Mouse (Mus musculus): Measurements from ENCODE around the gene Doc2g. TPM values are rescaled to one million over a fixed set of nuclear protein-coding genes. Genes with fewer than 3 reads are reported as not detected.
A peak's percentile ranks its signal among the peaks of the same experiment; 100 is the strongest.

Gene Doc2g
- polyA plus RNA-seq, 1 experiment from 2014 or later = 3.8 TPM

- Histone ChIP-seq H3K36me3 (no peaks in the 10 kb centered on the region), H3K4me3 (replicated peaks) (no peak within 1 kb of the TSS), H3K27ac (no peak within 1 kb of the TSS), H3K9me3 (no peaks in the 10 kb centered on the region), H3K27me3 (replicated peaks) (no peaks in the 10 kb centered on the region), H3K4me1 (replicated peaks) (peaks cover 6% of the 10 kb centered on the region; the same call in 1 of the 2 replicates), H3K4me2 (replicated peaks) (0 out of 2 replicates have a peak within 1 kb of the TSS, but pooled peaks have one; percentile 6), H3K9ac (no peak within 1 kb of the TSS)
- WGBS = 67% methylated on average over 5 of the region's 5 CpGs
- no peak for ATAC-seq
Measured at GRCm38 (mm10) chr19:3992416-3992815, 10.7 kb upstream of the Doc2g start, which contains the start of gene Tbx10. Gene Tbx10 (plus strand): TSS chr19:3992752.

DNA sequence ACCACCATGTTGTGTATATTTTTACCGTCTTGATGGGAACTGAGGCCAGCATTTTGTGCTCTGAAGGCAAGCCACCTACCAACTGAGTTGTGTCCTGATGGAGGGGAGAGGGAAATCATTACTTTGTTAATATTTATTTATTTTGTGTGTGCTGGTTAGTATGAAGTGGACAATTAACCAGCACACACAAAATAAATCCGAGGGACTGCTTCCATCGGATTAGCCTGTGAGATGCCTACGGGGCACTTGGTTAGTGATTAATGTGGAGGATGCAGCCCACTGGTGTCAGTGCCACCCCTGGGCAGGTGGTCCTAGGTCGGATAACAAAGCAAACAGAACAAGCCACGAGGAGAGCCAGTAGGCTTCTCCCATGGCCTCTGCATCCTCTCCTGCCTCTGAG, 8.2 kb upstream of the Doc2g start:
- Histone ChIP-seq H3K9ac (no peak overlapping the region), H3K27ac (no peak overlapping the region), H3K4me1 (replicated peaks) (peaks cover 12% of the 10 kb centered on the region), H3K36me3 (no peaks in the 10 kb centered on the region), H3K27me3 (replicated peaks) (no peaks in the 10 kb centered on the region), H3K4me2 (replicated peaks) (no peak overlapping the region), H3K9me3 (no peaks in the 10 kb centered on the region), H3K4me3 (replicated peaks) (no peak overlapping the region)
- 60% methylated on average over 6 of the region's 6 CpGs for WGBS
- ATAC-seq = no peak

- H3K36me3 ChIP-seq = no peaks in the 10 kb centered on the region
- H3K4me2 ChIP-seq (replicated peaks) = no peak overlapping the region
- H3K9me3 ChIP-seq = no peaks in the 10 kb centered on the region
- H3K4me1 ChIP-seq (replicated peaks) = peaks cover 12% of the 10 kb centered on the region
- no peak overlapping the region for H3K4me3 ChIP-seq (replicated peaks)
- no peak overlapping the region for H3K27ac ChIP-seq
- ATAC-seq = no peak
- no peak overlapping the region for H3K9ac ChIP-seq
- H3K27me3 ChIP-seq (replicated peaks) = no peaks in the 10 kb centered on the region
- 69% methylated on average over 3 of the region's 3 CpGs for WGBS
Measured at GRCm38 (mm10) chr19:3995505-3995904, 7.6 kb upstream of the Doc2g start.

DNA sequence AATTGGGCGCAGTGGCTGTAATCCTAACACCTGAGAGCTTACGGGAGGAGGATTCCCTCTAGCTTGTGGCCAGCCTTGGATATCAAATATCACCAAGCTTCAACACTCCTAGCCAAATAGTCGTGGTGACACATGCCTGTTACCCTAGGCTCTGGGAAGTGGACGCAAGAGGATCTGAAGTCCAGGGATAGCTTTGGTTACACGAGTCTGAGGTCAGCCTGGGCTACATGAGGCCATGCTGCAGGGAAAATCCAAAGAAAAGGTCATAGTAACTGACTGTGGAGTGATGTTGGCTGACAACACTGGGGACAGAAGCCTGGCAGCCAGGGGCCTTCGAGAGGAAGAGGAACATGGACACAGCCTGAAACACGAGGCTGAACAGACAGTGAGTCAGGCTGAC, 7.0 kb upstream of the Doc2g start:
- H3K9me3 ChIP-seq = no peaks in the 10 kb centered on the region
- WGBS = 74% methylated on average over 7 of the region's 7 CpGs
- H3K9ac ChIP-seq = no peak overlapping the region
- no peak for ATAC-seq
- H3K36me3 ChIP-seq = no peaks in the 10 kb centered on the region
- no peak overlapping the region for H3K27ac ChIP-seq
- no peak overlapping the region for H3K4me3 ChIP-seq (replicated peaks)
- H3K4me2 ChIP-seq (replicated peaks) = no peak overlapping the region
- H3K4me1 ChIP-seq (replicated peaks) = peaks cover 15% of the 10 kb centered on the region
- no peaks in the 10 kb centered on the region for H3K27me3 ChIP-seq (replicated peaks)

GRCm38 (mm10) chr19:3996747-3997146, 6.4 kb upstream of the Doc2g start:
- Histone ChIP-seq H3K27ac (no peak overlapping the region), H3K36me3 (no peaks in the 10 kb centered on the region), H3K4me3 (replicated peaks) (no peak overlapping the region), H3K9ac (no peak overlapping the region), H3K9me3 (no peaks in the 10 kb centered on the region), H3K27me3 (replicated peaks) (no peaks in the 10 kb centered on the region), H3K4me2 (replicated peaks) (no peak overlapping the region), H3K4me1 (replicated peaks) (peaks cover 22% of the 10 kb centered on the region)
- WGBS = 73% methylated on average over 8 of the region's 8 CpGs
- no peak for ATAC-seq

DNA sequence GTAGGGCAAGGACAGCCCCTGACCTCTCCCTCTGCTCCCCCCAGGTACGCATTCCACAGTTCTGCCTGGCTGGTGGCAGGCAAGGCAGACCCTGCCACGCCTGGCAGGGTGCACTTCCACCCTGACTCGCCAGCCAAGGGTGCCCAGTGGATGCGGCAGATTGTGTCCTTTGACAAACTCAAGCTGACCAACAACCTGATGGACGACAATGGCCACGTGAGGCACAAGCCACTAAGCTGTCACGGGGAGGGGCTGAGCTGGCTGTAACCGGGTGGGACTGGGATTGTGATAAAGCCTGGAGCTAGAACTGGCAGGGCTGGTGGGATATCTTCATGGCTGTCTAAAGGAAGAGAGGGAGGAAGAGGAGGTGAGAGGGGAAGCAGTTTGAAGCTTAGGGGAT, 5.9 kb upstream of the Doc2g start:
- Histone ChIP-seq H3K4me1 (replicated peaks) (peaks cover 26% of the 10 kb centered on the region), H3K4me3 (replicated peaks) (no peak overlapping the region), H3K27ac (no peak overlapping the region), H3K9me3 (no peaks in the 10 kb centered on the region), H3K36me3 (no peaks in the 10 kb centered on the region), H3K9ac (no peak overlapping the region), H3K27me3 (replicated peaks) (no peaks in the 10 kb centered on the region), H3K4me2 (replicated peaks) (no peak overlapping the region)
- WGBS = 54% methylated on average over 8 of the region's 8 CpGs
- no peak for ATAC-seq

GRCm38 (mm10) chr19:3998335-3998734, 4.8 kb upstream of the Doc2g start:
- Histone ChIP-seq H3K4me3 (replicated peaks) (no peak overlapping the region), H3K4me1 (replicated peaks) (peaks cover 26% of the 10 kb centered on the region), H3K9me3 (no peaks in the 10 kb centered on the region), H3K27me3 (replicated peaks) (no peaks in the 10 kb centered on the region), H3K4me2 (replicated peaks) (no peak overlapping the region), H3K9ac (0 out of 2 replicates have a peak overlapping the region, but pooled peaks have one; percentile 5), H3K27ac (no peak overlapping the region), H3K36me3 (no peaks in the 10 kb centered on the region)
- no peak for ATAC-seq
- 82% methylated on average over 8 of the region's 8 CpGs for WGBS

- H3K9ac ChIP-seq = peak overlapping the region; percentile 92; the same call in 1 of the 2 replicates
- 80% methylated on average over 9 of the region's 9 CpGs for WGBS
Measured at GRCm38 (mm10) chr19:3999121-3999730, 3.9 kb upstream of the Doc2g start.

DNA sequence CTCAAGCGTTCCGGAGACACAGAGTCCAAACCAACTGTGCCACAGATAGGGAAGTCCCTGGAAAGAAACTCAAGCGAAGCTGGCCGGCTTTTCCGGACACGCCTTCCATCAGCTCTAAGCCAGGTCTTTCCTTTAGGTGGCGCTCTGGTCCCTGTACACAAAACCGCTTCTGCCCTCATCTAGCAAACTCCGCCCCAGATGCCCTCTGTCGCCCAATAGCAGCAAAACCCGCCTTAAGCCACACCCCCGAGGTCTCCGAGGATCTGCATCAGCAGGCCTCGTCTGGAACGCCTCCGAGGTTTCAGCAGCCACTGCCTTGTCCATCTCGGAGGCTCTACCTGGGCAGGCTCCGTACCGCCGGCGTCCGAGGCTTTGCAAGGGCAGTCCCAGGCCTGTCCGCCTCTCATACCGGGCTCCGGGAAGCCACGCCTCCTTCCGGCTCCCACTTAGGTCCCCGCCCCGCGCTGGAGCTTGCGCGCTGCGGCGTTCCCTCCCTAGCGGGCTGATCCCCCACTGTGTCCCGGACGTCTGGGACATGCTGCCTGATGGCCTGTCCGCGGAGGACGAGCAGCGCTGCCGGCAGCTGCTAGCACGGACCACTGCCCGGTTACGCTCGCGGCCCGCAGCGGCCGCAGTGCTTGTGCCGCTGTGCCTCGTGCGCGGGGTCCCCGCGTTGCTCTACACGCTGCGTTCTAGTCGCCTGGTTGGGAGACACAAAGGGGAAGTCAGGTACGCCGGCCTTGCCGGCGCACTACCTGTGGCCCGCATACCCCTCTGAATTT, 2.8 kb upstream of the Doc2g start, which contains the start of the genes Nudt8 and Gm49405:
Gene Nudt8 (plus strand): TSS at position 462 of the 782 bp plus-strand sequence.
Gene Gm49405 (plus strand): TSS at position 508 of the 782 bp plus-strand sequence.
- H3K9me3 ChIP-seq = no peaks in the 10 kb centered on the region
- under 1% methylated on average over 64 of the region's 64 CpGs for WGBS
- peak within 1 kb of the TSS; percentile 61 for H3K4me3 ChIP-seq (replicated peaks)
- H3K36me3 ChIP-seq = no peaks in the 10 kb centered on the region; the same call in 1 of the 2 replicates
- peak within 1 kb of the TSS; percentile 97 for H3K27ac ChIP-seq
- H3K27me3 ChIP-seq (replicated peaks) = no peaks in the 10 kb centered on the region
- H3K4me2 ChIP-seq (replicated peaks) = peak within 1 kb of the TSS; percentile 79
- peak within 1 kb of the TSS; percentile 92 for H3K9ac ChIP-seq
- ATAC-seq = peak; percentile 95
- peaks cover 26% of the 10 kb centered on the region for H3K4me1 ChIP-seq (replicated peaks)

More at GRCm38 (mm10) chr19:3999121-3999730, 3.9 kb upstream of the Doc2g start:
- Histone ChIP-seq H3K27ac (no peak overlapping the region), H3K36me3 (no peaks in the 10 kb centered on the region), H3K4me1 (replicated peaks) (peaks cover 26% of the 10 kb centered on the region), H3K27me3 (replicated peaks) (no peaks in the 10 kb centered on the region), H3K4me2 (replicated peaks) (peak overlapping the region; percentile 79), H3K9me3 (no peaks in the 10 kb centered on the region), H3K4me3 (replicated peaks) (no peak overlapping the region)
- ATAC-seq = no peak

DNA sequence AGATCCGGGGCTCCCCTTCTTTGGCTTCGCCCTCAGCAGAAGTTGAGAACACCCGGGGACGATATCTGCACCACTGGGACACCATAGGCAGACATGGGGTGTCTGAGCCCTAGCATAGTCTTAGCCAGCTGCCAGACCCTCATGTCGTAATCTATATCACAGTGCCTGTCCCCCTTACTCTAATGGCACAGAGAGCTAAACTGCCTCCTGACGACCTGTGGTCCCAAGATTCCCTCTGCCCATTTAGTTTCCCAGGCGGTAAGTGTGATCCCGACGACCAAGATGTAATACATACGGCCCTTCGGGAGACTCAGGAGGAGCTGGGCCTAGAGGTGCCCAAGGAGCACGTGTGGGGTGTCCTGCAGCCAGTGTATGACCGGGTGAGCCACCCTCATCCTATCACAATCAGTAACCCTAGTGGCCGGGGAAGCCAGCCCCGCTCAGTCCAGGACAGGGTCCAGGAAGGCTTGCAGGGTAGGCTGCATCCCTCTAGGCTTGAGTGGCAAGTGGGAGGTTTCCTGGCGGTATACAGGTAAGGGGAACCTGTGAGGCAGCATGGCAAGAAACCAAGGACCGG, 2.1 kb upstream of the Doc2g start:
- ATAC-seq = peak; percentile 20
- H3K4me1 ChIP-seq (replicated peaks) = peaks cover 26% of the 10 kb centered on the region

GRCm38 (mm10) chr19:4001752-4002151, 1.4 kb upstream of the Doc2g start:
- Histone ChIP-seq H3K27ac (0 out of 2 replicates have a peak overlapping the region, but pooled peaks have one; percentile 6), H3K27me3 (replicated peaks) (no peaks in the 10 kb centered on the region), H3K9ac (peak overlapping the region; percentile 92; the same call in 1 of the 2 replicates), H3K9me3 (no peaks in the 10 kb centered on the region), H3K4me1 (replicated peaks) (peaks cover 26% of the 10 kb centered on the region), H3K4me3 (replicated peaks) (peak overlapping the region; percentile 61; the same call in 1 of the 2 replicates), H3K36me3 (no peaks in the 10 kb centered on the region; the same call in 1 of the 2 replicates), H3K4me2 (replicated peaks) (peak overlapping the region; percentile 79)
- 75% methylated on average over 5 of the region's 5 CpGs for WGBS
- ATAC-seq = no peak

More for the DNA sequence above, 2.1 kb upstream of the Doc2g start:
- H3K27ac ChIP-seq = peak overlapping the region; percentile 97
- H3K4me2 ChIP-seq (replicated peaks) = peak overlapping the region; percentile 79
- peak overlapping the region; percentile 61 for H3K4me3 ChIP-seq (replicated peaks)
- no peaks in the 10 kb centered on the region; the same call in 1 of the 2 replicates for H3K36me3 ChIP-seq
- H3K9me3 ChIP-seq = no peaks in the 10 kb centered on the region
- no peaks in the 10 kb centered on the region for H3K27me3 ChIP-seq (replicated peaks)
- 14% methylated on average over 17 of the region's 17 CpGs for WGBS
- H3K9ac ChIP-seq = peak overlapping the region; percentile 92

GRCm38 (mm10) chr19:4003641-4004040, 528 bp downstream of the Doc2g start:
- Histone ChIP-seq H3K27me3 (replicated peaks) (no peaks in the 10 kb centered on the region), H3K36me3 (peaks cover 18% of the 10 kb centered on the region), H3K4me2 (replicated peaks) (no peak overlapping the region), H3K4me1 (replicated peaks) (peaks cover 26% of the 10 kb centered on the region), H3K9me3 (no peaks in the 10 kb centered on the region), H3K4me3 (replicated peaks) (no peak overlapping the region), H3K9ac (no peak overlapping the region), H3K27ac (no peak overlapping the region)
- ATAC-seq = no peak
- 75% methylated on average over 12 of the region's 12 CpGs for WGBS

All from intestine, embryonic 15.5 days (tissue).